Mouse (Mus musculus) forebrain, embryonic 11.5 days (tissue): ENCODE measurements at regions not wholly inside any gene's neighbourhood (a gene's known extent, or its start where the extent isn't known, plus 50 kb on each side); places are given as distances from the start of the nearest gene placed in this dataset.

Experiments
- ATAC-seq: fragments of 200-750 bp; cut with Nextera tagmentation; replicated peaks from 2 replicates; pipeline ENCODE4 v1.8.0; 2017; ENCODE audit warnings: moderate TSS enrichment; ENCODE audit not compliant: low FRiP score
- DNase-seq: peaks from one replicate; pipeline ENCODE4 v3.0.0-alpha.2; 2017; ENCODE audit warnings: low spot score
- H3K27ac ChIP-seq: fragments of 300-500 bp; sonication (generic); 2 replicates; pipeline ENCODE4 v1.5.1; 2014; ENCODE audit warnings: low read depth, low read length
- H3K27me3 ChIP-seq: fragments of 300-500 bp; sonication (generic); 2 replicates; pipeline ENCODE4 v1.6.1; 2014; ENCODE audit warnings: mild to moderate bottlenecking, low read length, mixed read lengths; ENCODE audit not compliant: control insufficient read depth, insufficient read depth
- H3K36me3 ChIP-seq: fragments of 300-500 bp; sonication (generic); 2 replicates; pipeline ENCODE4 v1.6.1; 2014; ENCODE audit warnings: mild to moderate bottlenecking, low read length, moderate library complexity, mixed read lengths; ENCODE audit not compliant: control insufficient read depth, insufficient read depth
- H3K4me1 ChIP-seq: fragments of 300-500 bp; sonication (generic); replicated peaks from 2 replicates; pipeline ENCODE4 v1.6.1; 2014; ENCODE audit warnings: low read length, mixed read lengths; ENCODE audit not compliant: control insufficient read depth, insufficient read depth
- H3K4me2 ChIP-seq: fragments of 300-500 bp; sonication (generic); 2 replicates; pipeline ENCODE4 v1.6.1; 2014; ENCODE audit warnings: low read depth, mild to moderate bottlenecking, low read length, moderate library complexity, mixed read lengths; ENCODE audit not compliant: severe bottlenecking
- H3K4me3 ChIP-seq: fragments of 300-500 bp; sonication (generic); 2 replicates; pipeline ENCODE4 v1.5.1; 2014; ENCODE audit warnings: low read depth, low read length
- H3K9ac ChIP-seq: fragments of 300-500 bp; sonication (generic); 2 replicates; pipeline ENCODE4 v1.6.1; 2014; ENCODE audit warnings: low read length
- H3K9me3 ChIP-seq: fragments of 300-500 bp; sonication (generic); 2 replicates; pipeline ENCODE4 v1.6.1; 2016; ENCODE audit warnings: low read length, mixed read lengths; ENCODE audit not compliant: control insufficient read depth
- WGBS: fragments of 180-500 bp; shearing (Covaris S2); extraction: QIAGEN DNeasy Blood & Tissue Kit; methylation state at CpG from one replicate; pipeline ENCODE4 v1.1.7; 2014; 5-methylcytosine and 5-hydroxymethylcytosine counted together

- H3K27me3 ChIP-seq, result no peaks in the 10 kb centered on the region
- 40% methylated on average over 16 of the region's 16 CpGs for WGBS
- H3K4me3 ChIP-seq, result no peak overlapping the region
- 0 out of 2 replicates have a peak, but pooled peaks cover 2% of the 10 kb centered on the region for H3K4me1 ChIP-seq
- ATAC-seq (peak; percentile 69; the same call in 1 of the 2 replicates), DNase-seq (peak; percentile 66)
- no peak overlapping the region for H3K27ac ChIP-seq
- H3K9me3 ChIP-seq, result no peaks in the 10 kb centered on the region
- H3K4me2 ChIP-seq, result no peak overlapping the region
- no peaks in the 10 kb centered on the region for H3K36me3 ChIP-seq
- no peak overlapping the region for H3K9ac ChIP-seq
These were observed 199.4 kb upstream of the Tacr3 start for GRCm38 (mm10) chr3:134629166-134630134.

GRCm38 (mm10) chr3:134630135-134630516, 198.7 kb upstream of the Tacr3 start:
- H3K4me3 ChIP-seq, result no peak overlapping the region
- no peak overlapping the region for H3K9ac ChIP-seq
- H3K27me3 ChIP-seq, result no peaks in the 10 kb centered on the region
- no peaks in the 10 kb centered on the region for H3K9me3 ChIP-seq
- no peak overlapping the region for H3K27ac ChIP-seq
- no peaks in the 10 kb centered on the region for H3K36me3 ChIP-seq
- WGBS, result 52% methylated on average over 9 of the region's 9 CpGs
- ATAC-seq (0 out of 2 replicates have a peak, but pooled peaks have one; percentile 42), DNase-seq (no peak)
- 0 out of 2 replicates have a peak, but pooled peaks cover 2% of the 10 kb centered on the region for H3K4me1 ChIP-seq
- no peak overlapping the region for H3K4me2 ChIP-seq

- no peak for DNase-seq
- H3K4me2 ChIP-seq, result no peak overlapping the region
- ATAC-seq, result no peak
- no peaks in the 10 kb centered on the region for H3K9me3 ChIP-seq
- H3K9ac ChIP-seq, result no peak overlapping the region
- H3K36me3 ChIP-seq, result no peaks in the 10 kb centered on the region
- H3K4me1 ChIP-seq, result no peaks in the 10 kb centered on the region
- H3K27ac ChIP-seq, result no peak overlapping the region
- WGBS, result 59% methylated on average over 3 of the region's 3 CpGs
- no peaks in the 10 kb centered on the region for H3K27me3 ChIP-seq
- H3K4me3 ChIP-seq, result no peak overlapping the region
These were observed 179.9 kb upstream of the Tacr3 start for GRCm38 (mm10) chr3:134648727-134649445.

GRCm38 (mm10) chr3:134654051-134654450, 174.8 kb upstream of the Tacr3 start:
- Histone ChIP-seq H3K4me2 (no peak overlapping the region), H3K9ac (no peak overlapping the region), H3K27me3 (no peaks in the 10 kb centered on the region), H3K9me3 (no peaks in the 10 kb centered on the region), H3K4me3 (no peak overlapping the region), H3K36me3 (no peaks in the 10 kb centered on the region), H3K4me1 (no peaks in the 10 kb centered on the region), H3K27ac (no peak overlapping the region)
- no peak for DNase-seq
- 50% methylated on average over 4 of the region's 4 CpGs for WGBS
- ATAC-seq, result no peak; the same call in 1 of the 2 replicates

GRCm38 (mm10) chr3:134694893-134695292, 133.9 kb upstream of the Tacr3 start:
- Histone ChIP-seq H3K4me2 (no peak overlapping the region), H3K27me3 (no peaks in the 10 kb centered on the region), H3K36me3 (no peaks in the 10 kb centered on the region), H3K9ac (no peak overlapping the region), H3K4me1 (no peaks in the 10 kb centered on the region), H3K4me3 (no peak overlapping the region), H3K27ac (no peak overlapping the region), H3K9me3 (no peaks in the 10 kb centered on the region)
- DNase-seq, result no peak
- 86% methylated on average over 2 of the region's 2 CpGs for WGBS
- no peak for ATAC-seq

GRCm38 (mm10) chr3:134718620-134719019, 110.2 kb upstream of the Tacr3 start:
- Histone ChIP-seq H3K4me1 (no peaks in the 10 kb centered on the region), H3K4me3 (no peak overlapping the region), H3K9me3 (no peaks in the 10 kb centered on the region), H3K9ac (no peak overlapping the region), H3K36me3 (no peaks in the 10 kb centered on the region), H3K4me2 (no peak overlapping the region), H3K27ac (no peak overlapping the region), H3K27me3 (no peaks in the 10 kb centered on the region)
- DNase-seq (no peak), ATAC-seq (peak; percentile 42; the same call in 1 of the 2 replicates)
- WGBS, result 32% methylated on average over 2 of the region's 2 CpGs

GRCm38 (mm10) chr3:134735684-134736083, 93.1 kb upstream of the Tacr3 start:
- no peak overlapping the region for H3K4me3 ChIP-seq
- H3K9ac ChIP-seq, result no peak overlapping the region
- H3K4me2 ChIP-seq, result no peak overlapping the region
- no peak overlapping the region for H3K27ac ChIP-seq
- no peaks in the 10 kb centered on the region for H3K27me3 ChIP-seq
- no peak for DNase-seq
- H3K4me1 ChIP-seq, result no peaks in the 10 kb centered on the region
- 85% methylated on average over 1 of the region's 1 CpGs for WGBS
- H3K9me3 ChIP-seq, result no peaks in the 10 kb centered on the region
- H3K36me3 ChIP-seq, result no peaks in the 10 kb centered on the region
- ATAC-seq, result no peak

- DNase-seq (no peak), ATAC-seq (no peak)
- Histone ChIP-seq H3K27me3 (no peaks in the 10 kb centered on the region), H3K4me3 (no peak overlapping the region), H3K4me2 (no peak overlapping the region), H3K9me3 (no peaks in the 10 kb centered on the region), H3K27ac (no peak overlapping the region), H3K36me3 (no peaks in the 10 kb centered on the region), H3K4me1 (no peaks in the 10 kb centered on the region), H3K9ac (no peak overlapping the region)
- WGBS, result 98% methylated on average over 1 of the region's 1 CpGs
These were observed 67.7 kb upstream of the Tacr3 start for GRCm38 (mm10) chr3:134761108-134761507.
